Mouse (Mus musculus): ENCODE data around the gene Gm5136.
A peak's percentile ranks its signal among the peaks of the same experiment; 100 is the strongest.

Gm5136 gene

DNA sequence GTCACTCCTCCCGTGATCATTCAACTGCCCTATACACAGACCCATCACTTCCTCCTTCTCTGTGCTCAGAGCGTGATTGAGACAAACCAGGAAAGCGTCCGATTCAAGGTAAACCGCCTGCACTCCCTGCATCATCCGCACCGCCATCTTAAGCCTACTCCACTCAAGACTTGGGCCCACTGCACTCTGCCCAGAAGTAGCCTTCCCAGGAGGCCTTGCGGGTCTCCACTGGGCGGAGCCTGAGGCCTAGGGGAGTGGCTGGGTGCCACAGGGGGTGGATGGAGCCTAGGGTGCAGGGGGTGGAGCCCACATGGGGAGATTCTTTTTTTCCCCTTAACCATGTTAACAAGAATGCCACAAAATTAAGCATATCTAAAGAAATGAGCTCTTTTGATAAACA, at the start of gene Gm5136:
Gene Gm5136 (minus strand): TSS at position 215 of the 400 bp plus-strand sequence.
- no peak for DNase-seq

DNA sequence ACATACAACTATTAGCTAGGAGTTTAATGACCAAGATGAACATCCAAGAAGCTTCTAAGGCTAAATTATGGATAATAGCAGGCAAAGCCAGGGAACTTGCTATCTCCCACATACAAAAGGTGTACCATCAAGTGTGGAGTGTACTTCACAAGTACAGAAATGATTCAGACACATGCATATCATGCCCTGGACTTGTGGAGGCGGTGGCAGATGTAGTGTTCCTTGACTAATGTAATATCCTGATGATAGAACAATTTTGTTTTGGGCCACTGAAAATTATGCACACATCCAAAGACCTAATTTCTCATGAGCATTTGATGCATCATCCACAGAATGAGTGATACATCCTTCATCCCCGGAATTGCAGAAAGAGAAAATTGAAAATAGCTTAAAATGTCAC, 43.8 kb upstream of the Gm5136 start:
- DNase-seq = no peak

- no peak for DNase-seq
These were observed 34.0 kb upstream of the Gm5136 start for GRCm38 (mm10) chr10:108733982-108734381.

DNA sequence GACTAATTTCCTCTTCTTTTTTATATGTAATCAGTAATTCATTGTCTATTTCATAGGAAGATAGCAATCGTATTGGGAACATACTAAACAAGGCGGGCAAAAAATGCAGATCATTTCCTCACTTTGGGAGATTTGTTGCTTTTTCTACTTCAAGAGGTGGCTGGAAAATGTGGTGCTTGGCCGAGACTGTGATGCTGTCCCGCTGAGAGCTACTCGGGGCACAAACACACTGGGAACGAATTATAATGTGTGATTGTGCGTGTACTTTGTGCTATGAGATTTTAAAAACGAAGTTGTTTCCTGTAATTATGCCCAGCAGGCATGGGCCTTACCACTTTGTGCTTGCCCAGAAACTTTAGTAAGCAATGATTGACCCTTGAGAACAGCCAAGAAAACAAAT, 29.0 kb upstream of the Gm5136 start:
- peak; percentile 41 for DNase-seq

DNA sequence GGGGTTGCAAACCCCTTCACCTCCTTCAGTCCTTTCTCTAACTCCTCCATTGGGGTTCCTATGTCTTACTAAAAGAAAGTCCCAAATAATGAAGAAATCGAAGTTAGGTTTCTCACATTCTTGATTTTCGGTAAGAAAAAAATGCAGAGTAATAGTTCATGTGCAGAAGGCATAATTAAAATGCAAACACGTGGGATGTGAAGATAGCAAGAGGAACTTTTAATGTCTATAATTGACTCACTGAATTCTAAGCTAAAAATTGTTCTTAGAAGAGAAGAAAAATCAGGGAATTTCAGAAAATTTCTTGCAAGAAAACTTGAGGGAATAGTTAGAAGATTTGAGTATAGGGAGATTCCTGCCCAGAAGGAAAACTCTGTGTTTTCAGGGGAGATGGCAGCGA, 26.4 kb upstream of the Gm5136 start:
- DNase-seq = no peak

GRCm38 (mm10) chr10:108724878-108725277, 24.9 kb upstream of the Gm5136 start:
- peak; percentile 50 for DNase-seq

- DNase-seq = no peak
These were observed 10.6 kb upstream of the Gm5136 start for GRCm38 (mm10) chr10:108710514-108710913.

- no peak for DNase-seq
These were observed 5.7 kb upstream of the Gm5136 start for GRCm38 (mm10) chr10:108705658-108706057.

DNA sequence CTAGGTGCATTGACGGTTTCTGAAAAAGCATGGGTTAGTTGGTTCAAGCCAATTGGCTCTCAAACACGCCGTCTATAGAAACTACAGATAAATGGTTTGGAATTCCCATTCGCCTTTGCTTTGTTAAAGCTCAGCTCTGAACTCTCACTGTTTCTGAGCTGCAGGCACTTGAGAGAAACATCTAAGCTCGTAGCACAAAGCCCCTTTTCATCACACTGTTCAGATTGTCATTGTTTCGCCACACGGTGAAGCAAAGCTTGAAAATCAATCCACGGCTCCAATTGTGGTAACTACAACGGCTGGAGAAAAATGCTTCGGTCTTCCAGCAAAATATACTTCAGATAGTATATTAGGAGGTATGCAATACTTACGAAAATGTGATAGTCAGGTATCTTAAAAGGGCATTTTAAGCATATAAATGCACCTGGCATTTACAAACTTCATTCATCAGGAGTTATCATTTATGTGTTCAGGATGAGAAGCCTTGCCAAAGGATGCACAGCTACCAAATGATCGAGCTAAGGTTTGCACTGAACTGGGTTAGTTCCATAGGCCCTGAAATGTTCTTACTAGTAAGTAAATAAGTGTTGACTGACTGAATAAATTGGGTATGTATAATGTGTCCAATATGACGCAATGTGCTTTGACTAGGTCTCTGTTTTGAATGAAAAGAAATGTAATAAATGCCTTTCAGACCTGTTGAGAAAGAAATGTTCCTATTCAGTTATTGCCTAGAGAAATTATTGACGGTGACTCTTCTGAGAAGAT, 1.6 kb upstream of the Gm5136 start:
- no peak for DNase-seq

GRCm38 (mm10) chr10:108697062-108697461, 2.9 kb downstream of the Gm5136 start:
- DNase-seq = no peak

GRCm38 (mm10) chr10:108690954-108691353, 9.0 kb downstream of the Gm5136 start:
- no peak for DNase-seq

DNA sequence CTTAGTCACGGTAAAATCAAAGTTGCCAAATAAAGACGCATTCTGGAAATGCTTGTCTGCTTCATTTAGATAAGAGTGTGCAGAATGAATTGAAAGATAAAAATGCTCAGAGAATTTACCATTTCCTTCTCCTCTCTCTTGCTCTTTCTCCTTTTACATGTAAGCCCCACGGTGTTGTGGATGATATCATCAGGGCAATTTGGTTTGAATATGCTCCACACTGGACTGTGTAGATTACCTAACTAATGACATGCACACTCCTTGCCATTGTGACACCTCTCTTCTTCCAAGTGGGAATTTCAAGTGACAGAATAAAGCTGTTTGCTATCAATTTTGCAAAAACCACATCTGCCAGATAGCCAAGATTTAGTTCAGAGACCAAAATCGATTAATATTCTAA, 13.3 kb downstream of the Gm5136 start:
- DNase-seq = no peak

GRCm38 (mm10) chr10:108679675-108680390, 20.1 kb downstream of the Gm5136 start:
- DNase-seq = peak; percentile 71

- DNase-seq = no peak
These were observed 22.9 kb downstream of the Gm5136 start for GRCm38 (mm10) chr10:108677053-108677452.

DNA sequence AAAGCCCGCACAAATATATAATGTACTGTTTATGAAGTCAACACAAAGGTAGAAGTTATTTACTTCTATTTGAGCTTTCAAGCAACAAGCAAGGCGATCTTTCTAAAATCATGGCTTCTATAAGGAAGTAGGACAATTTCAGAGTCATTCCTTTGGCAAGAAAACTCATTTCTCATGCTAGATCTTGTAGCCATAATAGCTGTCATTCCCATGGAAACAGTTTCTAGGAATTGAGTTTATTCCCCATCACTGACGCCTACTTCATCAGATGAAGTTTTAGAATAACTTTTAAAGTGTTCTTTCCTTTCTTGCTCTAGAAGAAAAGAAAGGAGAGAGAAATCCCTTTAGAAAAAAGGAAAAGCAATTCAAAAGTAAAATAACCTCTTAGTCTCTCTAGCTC, 31.0 kb downstream of the Gm5136 start:
- no peak for DNase-seq

DNA sequence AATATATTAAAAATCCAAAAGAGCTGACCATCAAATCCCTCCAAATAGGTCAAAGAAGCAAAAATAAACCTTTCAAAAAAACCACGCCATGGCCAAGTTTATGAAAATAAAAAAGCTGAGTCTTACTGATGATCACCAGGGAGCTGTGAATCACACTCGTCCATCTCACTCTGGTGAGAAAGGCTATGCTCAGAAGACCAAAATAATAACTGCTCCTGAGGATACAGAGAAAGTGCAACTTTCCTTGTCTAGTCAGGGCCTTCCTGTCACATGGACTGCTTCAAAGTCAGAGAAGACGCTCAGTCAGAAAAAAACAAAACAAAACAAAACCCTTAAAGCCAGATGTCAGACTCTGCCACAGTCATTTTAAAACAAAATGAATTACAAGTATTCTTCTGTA, 39.7 kb downstream of the Gm5136 start:
- DNase-seq = no peak

- no peak for DNase-seq
These were observed 41.7 kb downstream of the Gm5136 start for GRCm38 (mm10) chr10:108658300-108658699.

DNA sequence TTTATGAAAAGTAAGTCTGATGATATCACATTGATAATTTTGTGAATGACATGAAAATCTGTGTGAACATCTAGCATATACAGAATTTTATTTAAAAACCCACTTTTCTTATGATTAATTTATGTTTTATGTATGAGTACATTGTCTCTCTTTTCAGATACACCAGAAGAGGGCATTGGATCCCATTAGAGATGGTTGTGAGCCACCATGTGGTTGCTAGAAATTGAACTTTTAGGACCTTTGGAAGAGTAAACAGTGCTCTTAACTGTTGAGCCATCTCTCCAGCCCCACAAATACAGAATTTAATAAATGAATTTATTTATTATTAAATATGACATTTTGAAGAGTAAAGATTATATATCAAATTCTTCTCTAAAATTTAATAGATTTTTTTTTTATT, 42.3 kb downstream of the Gm5136 start:
- no peak for DNase-seq

DNA sequence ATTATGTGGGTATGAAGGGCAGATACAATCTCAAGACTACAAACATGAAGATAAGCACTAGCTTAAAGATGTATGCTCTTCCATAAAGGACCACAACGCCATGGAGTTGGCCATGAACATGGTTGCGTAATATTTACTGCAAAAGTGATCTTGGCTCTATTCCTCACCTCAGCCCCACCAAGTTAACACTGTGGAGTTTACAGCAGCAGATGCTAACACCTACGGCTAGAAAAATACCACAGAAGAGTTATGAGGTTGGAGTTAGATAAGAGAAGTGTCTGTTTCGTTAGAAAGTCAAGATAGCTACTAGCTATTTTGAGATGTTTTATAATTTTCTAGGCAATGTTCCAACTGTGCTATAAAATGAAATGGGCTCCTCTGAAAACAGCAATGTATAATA, 43.1 kb downstream of the Gm5136 start:
- DNase-seq = no peak

DNA sequence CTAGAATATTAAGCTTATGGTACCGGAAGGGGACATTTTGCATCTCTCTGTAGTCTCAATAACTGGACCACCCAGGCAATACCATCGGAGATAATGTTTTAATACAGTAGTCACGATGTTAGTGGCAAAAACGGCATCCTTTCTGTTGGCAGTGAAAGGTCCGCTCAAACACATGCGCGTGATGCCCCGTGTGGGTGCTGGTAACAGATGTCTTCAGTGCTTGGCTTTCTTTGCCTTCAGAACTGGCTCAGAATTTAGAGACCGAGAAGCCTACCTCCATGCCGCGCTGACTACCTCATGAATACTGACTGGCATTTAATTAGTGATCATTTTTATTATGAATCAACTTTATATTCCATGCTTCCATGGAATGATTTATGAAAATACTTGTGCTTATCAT, 44.9 kb downstream of the Gm5136 start:
- DNase-seq = peak; percentile 57

DNA sequence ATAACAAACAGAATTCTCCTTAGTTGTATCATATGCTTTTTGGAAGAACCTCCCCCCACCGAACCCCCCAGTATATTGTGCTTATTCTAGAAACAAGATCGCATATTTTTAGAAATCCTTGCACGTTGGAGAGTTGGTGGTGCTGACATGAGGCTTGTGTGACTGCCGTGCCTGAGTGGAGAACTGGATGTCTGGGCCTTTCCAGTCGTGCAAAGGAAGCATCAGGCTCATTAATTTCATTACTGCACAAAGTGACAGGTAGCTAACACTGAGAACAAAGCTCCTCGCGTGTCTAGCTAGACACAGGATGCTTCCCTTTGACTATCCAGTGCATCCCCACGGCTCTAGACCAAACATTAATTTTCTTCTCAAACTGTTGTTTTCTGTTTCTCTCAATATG, 47.1 kb downstream of the Gm5136 start:
- DNase-seq = no peak

DNA sequence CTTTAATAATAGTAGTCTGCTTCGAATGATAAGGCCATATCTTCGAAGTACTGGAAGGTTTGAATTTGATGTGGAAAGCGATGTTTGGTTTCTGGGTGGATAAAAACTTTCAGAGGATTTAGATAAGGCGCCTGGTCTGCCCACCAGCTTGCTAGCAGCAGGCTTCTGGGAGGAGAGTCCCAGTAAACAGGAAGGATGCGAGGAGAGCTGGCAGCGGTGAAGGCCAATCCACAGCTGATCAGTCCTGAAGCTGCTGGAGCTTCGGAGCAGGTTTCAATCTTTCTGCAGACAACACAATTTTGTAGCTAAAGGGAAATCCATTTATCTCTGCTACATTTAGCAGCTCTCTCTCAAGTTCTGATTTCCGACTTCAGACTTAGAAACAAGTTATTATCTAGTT, 47.9 kb downstream of the Gm5136 start:
- DNase-seq = peak; percentile 62

- peak; percentile 79 for DNase-seq
These were observed 50.8 kb downstream of the Gm5136 start for GRCm38 (mm10) chr10:108649174-108649573.
